Comparison of ENCODE assay signal across 19 mouse cellular contexts in genomic region chr2:148371743-148372630, GRCm38 (mm10). TPM values are rescaled to one million over a fixed set of nuclear protein-coding genes. Genes with fewer than 3 reads are reported as not detected.
DNase-seq lines count a peak whose midpoint lies in the region; ATAC-seq lines count a peak whose summit lies in the region.
"Had no signal": no experiment of that assay in that cellular context is flagged by ENCODE, and none has a peak within 500 bp of the region (broad histone marks: within the 10 kb centered on the region; RNA-seq: fewer than 3 reads in every experiment).

No protein-coding gene starts in this region.

- no peak overlapping the region for H3K27ac ChIP-seq in heart, embryonic 15.5 days
- H3K27ac ChIP-seq: hindbrain, embryonic 14.5 days; limb, embryonic 15.5 days; midbrain, embryonic 10.5 days had no signal

- ATAC-seq in heart, embryonic 15.5 days (replicated peaks; ENCODE audit: insufficient number of reproducible peaks, insufficient read depth, low FRiP score, low read depth), result peak; percentile 42; the same call in 1 of the 2 replicates
- ATAC-seq: liver, postnatal 0 days had no signal

- 0 out of 2 replicates have a peak, but pooled peaks cover 4% of the 10 kb centered on the region for H3K27me3 ChIP-seq in heart, embryonic 15.5 days
- H3K27me3 ChIP-seq: limb, embryonic 15.5 days had no signal

- peaks cover 10% of the 10 kb centered on the region; the same call in 1 of the 2 replicates for H3K4me1 ChIP-seq in heart, embryonic 15.5 days (replicated peaks)
- H3K4me1 ChIP-seq: limb, embryonic 15.5 days; midbrain, embryonic 10.5 days had no signal

- H3K9me3 ChIP-seq in heart, embryonic 15.5 days (replicated peaks), result no peaks in the 10 kb centered on the region
- H3K9me3 ChIP-seq: limb, embryonic 15.5 days; midbrain, embryonic 10.5 days had no signal

- no peak for DNase-seq in heart, adult 9 months (ENCODE audit: low spot score in 2 of 2)
- DNase-seq in kidney, postnatal 14 days, result peak; percentile 10
- no peak for DNase-seq in kidney, postnatal 25 days
- peak; percentile 80 for DNase-seq in NIH3T3 (ENCODE audit: low read depth)
- DNase-seq in lung, postnatal 4 days, result peak; percentile 33 to 72
- DNase-seq in adrenal gland, adult (ENCODE audit: inconsistent age in 2 of 2, low spot score in 1 of 2), result no peak
- DNase-seq: adrenal gland, postnatal 25 days; cerebellum, adult 9-10 months; kidney, adult 9 months; layer of hippocampus, adult 9-11 months; liver, postnatal 0 days; spleen, adult 18-20 months; thymus, postnatal 36 days had no signal

- H3K4me3 ChIP-seq in heart, embryonic 15.5 days, result no peak overlapping the region
- H3K4me3 ChIP-seq: limb, embryonic 15.5 days; midbrain, embryonic 10.5 days had no signal

- H3K4me2 ChIP-seq in heart, embryonic 15.5 days, result no peak overlapping the region
- H3K4me2 ChIP-seq: hindbrain, embryonic 14.5 days; limb, embryonic 15.5 days had no signal

- 38% methylated on average over 4 of the region's 4 CpGs for WGBS in heart, embryonic 15.5 days

- no peaks in the 10 kb centered on the region for H3K36me3 ChIP-seq in heart, embryonic 15.5 days
- H3K36me3 ChIP-seq: G1E; limb, embryonic 15.5 days; midbrain, embryonic 10.5 days had no signal

- no peak overlapping the region for H3K9ac ChIP-seq in heart, embryonic 15.5 days
- H3K9ac ChIP-seq: hindbrain, embryonic 14.5 days; limb, embryonic 15.5 days; liver, postnatal 0 days had no signal

RNA-seq across cellular contexts. Expression of gene Sstr4, which starts 23.2 kb away (rescaled TPM):
- polyA plus RNA-seq in heart, embryonic 15.5 days (2015; fragmentation: Nextera tagmentation; extraction: Ambion mirVana), result 0.48 and 1.0 TPM in 2 replicates
- polyA plus RNA-seq: G1E; liver, postnatal 0 days; testis, adult 2 months had no signal

RNA-seq across cellular contexts. Expression of gene Thbd, which starts 36.0 kb away (rescaled TPM):
- 15.9 and 22.8 TPM in 2 replicates for polyA plus RNA-seq in heart, embryonic 15.5 days (2015; fragmentation: Nextera tagmentation; extraction: Ambion mirVana)
- polyA plus RNA-seq: G1E had no signal

Comparison
In these comparisons a context has a peak if more than half of its experiments do, and no peak if none do; other contexts are left out.
1. DNase-seq: peak in kidney, postnatal 14 days (single experiment), NIH3T3 (single experiment) and lung, postnatal 4 days (2 of 2); none in heart, adult 9 months (0 of 2), kidney, postnatal 25 days (0 of 2) and adrenal gland, adult (0 of 2).